Mouse (Mus musculus) A20 (cell line): ENCODE data around the gene Gm20388.

Source experiments
- DNase-seq: peaks from one replicate; pipeline ENCODE4 v3.0.0-alpha.2; 2011; ENCODE audit warnings: low read depth, low spot score

The Gm20388 gene

DNA sequence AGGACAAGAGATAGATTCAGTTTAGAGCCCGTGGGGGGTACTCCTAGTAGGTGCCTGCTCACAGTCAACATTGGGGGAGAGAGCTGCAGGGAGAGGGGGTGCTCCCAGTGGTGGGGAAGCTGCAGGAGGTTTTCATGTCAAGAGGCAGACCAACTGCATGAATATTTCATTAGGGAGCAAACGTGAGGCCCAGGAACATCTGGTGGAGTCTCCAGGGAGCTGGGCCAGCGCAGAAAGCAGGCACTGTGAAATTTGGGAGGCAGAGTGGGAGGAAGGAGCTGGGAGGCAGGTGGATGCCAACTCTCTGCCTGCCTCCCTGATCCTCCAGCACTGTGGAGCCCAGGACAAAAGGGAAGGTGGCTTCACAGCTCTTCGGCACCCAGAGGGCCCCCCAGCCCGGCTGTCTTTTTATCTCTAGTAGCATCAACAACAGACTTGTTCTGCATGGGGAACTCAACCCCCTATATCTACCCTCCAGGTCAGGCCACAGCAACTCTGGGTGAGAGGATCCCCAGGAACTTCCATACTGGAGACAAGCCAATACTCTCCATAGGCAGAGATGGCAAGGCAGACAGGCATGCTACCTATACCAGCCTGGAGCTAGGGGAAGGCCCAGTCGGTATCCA, 2838.8 kb downstream of the Gm20388 start:
- DNase-seq: no peak

DNA sequence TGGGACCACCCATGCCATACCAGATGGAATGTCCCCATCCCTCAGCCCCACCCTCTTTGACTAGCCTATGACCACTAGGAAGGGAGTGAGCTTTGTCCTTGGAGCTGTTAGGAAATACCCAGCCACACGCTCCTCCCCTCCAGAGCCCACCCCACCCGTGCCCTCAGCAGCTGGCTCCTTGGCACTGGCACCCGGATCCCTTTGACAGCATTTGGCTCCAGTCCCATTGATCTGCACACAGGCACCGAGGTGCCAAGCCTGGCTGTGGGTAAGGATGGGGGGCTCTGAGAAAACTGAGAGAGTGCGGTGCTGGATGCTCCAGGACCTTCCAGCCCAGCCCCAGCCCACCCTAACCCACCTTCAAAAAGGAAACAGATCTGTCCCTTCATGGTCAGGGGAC, 2840.7 kb downstream of the Gm20388 start:
- DNase-seq: no peak

DNA sequence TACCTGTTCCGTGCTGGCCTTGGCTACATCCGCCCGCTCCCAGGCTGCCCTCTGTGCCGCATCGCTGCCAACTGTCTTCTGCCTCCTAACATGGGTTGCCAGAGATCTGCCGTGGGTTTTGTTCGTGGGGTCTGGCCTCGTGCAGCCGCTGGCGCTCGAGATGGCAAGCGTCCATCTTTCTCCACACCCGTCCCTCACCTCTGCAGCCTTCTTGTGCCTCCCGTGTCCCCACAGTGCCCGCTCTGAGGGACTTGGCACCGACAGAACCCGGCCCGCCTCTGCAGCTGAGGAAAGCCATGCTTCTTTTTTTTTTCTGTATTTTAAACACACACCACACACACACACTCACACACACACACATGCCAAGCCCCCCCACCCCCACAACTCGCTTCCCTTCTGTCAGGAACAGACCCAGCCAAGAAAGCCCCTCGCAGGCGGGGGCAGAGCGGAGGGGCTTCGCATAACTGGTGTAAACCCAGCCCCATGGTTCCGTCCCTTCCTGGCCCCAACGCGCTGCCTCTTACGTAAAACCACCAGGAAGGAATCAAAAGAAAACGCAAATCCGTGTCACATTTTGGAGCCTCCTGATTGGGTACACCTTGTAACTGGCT, 2841.6 kb downstream of the Gm20388 start:
- DNase-seq: no peak

DNA sequence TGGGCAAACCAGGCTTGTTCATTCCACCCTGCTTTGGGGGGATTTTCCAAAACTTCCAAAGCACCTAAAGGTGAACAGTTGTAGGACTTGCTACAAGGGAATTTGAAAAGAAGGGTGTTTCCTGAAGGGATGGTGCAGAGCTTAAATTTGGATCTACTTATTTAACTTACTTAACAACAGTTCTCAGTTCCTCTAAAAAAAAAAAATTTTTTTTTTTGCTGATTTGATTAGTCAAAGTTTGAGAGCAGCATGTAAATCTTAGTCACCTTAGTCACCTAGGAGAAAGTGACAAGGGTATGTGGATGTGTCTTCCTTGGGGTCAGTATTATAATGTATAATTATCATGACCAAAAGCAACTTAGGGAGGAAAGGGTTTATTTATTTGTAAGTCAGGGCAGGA, 2848.0 kb downstream of the Gm20388 start:
- DNase-seq: peak; percentile 62

DNA sequence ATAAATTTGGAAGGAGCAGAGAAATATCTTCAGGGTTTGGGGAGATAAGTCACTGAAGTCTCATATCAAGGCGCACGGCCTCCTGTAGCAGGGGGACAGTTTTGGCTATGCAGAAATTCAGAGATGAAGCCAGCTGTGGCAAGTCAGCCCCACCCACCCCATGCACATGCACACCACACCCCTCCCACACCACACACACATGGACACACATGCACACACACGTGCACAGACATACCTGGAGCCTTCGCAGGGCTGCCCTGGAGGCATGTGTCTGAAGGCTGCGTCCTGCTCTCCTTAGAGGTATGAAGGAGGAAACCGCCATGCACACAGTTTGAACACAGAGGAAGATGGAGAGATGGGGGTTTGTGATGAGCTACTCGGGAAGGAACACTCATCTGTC, 2849.5 kb downstream of the Gm20388 start:
- DNase-seq: peak; percentile 45

DNA sequence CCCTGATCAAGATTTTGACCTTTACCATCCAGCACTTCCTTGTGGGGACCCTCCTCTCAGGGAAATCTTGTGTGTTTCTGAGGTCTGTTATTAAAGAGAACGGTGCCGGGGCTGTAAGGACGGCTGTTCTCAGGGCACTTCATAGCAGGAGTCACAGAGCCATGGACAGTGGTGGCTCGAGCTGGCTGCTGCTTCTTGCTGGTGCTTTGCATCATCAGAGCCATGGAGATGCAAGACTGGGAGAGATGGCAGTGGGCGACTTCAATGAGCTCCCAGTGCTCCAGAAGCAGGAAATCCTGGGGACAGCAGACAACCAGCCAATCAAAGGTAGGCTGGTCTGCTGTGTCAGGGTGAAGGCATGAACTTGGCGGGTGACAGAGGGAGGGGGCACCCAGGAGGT, 2850.5 kb downstream of the Gm20388 start:
- DNase-seq: no peak

DNA sequence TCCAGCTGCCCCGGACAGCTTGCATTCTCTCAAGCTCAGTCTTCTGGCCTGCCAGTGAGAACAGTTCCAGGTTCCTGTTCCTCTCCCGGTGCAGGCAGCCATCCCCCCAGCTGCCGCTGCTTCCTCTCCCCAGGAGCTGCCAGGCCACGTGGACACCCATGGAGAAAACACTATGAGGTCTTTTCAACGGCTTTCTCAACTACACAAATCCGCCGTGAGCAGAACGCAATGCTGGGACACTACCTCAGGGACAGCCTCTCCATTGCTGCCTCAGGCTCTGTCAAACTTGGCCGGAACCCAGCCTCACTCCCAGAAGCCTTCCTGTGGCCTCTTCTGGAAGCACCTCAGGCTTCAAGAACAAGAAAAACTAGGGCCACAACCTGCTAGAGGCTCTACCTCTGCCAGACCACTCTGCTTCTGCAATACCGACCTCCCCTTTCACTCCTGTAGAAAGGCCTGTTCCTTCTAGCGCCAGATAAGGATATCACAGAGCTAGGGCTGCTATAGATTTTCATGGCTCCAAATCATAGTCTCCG, 2852.2 kb downstream of the Gm20388 start:
- DNase-seq: no peak

DNA sequence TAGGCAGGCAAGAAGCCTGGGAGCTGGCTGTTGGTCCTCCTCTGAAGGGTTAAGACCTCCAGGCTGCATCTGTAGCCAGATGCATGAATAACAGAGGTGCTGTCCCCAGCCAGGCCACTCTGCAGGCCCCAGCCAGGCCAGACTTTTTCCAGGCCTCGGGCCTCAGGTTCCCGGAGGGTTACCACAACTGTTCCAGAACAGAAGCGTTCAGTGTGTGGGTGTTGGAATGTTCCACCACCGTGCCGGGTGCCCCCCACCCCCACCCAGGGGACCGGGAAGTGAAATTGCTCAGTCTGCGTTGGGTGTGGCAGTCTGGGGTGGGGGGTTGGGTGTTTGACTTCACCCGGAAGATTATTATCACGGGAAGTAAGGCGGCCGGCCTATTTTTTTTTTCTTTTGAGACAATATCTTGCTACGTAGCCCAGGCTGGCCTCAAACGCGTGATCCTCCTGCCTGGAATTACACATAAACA, 2852.7 kb downstream of the Gm20388 start:
- no peak for DNase-seq

DNA sequence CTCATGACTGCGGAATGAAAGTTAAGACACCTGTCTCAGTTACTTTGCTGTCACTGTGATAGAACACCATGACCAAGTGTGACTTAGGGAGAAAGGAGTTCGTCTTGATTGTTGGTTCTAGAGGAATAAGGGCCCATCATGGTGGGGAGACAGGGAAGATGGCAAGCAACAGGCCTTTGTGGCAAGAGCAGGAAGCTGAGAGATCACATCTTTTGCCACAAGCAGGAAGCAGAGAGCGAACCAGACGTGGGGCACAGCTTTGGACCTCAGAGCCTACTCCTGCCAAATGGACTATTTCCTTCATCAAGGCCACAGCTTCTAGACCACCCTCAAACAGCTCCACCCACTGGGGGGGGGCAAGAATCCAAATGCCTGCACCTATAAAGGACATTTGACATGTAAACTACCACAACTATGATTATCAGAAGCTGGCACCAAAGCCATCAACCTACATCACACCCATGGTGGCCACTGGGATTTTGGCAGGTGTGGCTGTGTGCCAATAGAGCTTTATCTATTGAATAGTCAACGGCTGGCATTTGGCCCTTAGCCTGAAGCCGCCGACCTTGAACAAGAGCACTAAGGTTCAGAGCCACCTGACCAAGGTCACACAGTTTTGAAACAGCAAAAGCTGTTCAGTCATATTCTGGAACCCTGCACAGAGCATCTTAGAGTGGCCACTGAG, 2854.3 kb downstream of the Gm20388 start:
- no peak for DNase-seq

DNA sequence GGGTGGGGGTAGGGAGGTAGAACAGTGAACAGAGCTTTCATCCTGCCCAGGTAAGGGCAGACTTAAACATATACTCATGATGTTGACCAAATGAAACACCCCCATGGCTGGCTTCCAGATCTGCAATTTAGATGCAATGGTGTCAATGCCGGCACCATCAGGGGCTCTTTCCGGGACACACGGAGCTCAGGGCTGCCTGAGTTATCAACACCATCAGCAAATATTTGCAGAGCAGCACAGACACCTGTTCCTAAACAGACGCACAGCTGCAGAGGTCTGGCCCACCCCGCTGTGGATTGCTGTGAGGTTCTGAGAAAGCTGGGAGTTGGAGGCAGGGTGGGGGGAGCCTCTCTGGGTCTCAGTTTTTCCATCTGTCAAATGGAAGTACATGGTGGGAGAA, 2855.5 kb downstream of the Gm20388 start:
- DNase-seq: no peak

DNA sequence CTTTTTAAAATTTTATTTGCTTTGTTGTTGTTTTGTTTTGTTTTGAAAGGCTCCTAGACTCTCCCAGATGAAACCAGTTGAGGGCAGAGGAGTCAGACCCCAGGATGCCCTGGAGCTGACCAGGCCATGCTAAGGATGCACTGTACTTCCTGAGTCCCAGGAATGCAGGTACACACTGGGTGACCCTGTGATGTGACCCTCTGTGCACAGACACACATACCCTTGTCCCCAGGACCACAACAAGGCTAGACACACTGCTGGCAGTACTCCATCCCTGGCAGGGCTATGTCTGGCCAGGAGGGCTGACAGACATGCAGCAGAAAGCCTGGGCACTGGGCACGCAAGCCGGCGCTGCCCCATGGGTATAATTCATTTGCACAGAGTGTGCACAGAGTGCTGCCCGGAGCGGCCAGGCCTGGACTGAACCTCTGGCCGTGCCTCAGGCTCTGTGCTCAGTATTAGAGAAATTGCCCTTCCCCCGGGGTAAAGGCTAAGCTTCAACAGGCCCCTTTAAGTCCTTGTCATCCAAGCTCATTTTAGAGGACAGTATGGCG, 2856.1 kb downstream of the Gm20388 start:
- no peak for DNase-seq

DNA sequence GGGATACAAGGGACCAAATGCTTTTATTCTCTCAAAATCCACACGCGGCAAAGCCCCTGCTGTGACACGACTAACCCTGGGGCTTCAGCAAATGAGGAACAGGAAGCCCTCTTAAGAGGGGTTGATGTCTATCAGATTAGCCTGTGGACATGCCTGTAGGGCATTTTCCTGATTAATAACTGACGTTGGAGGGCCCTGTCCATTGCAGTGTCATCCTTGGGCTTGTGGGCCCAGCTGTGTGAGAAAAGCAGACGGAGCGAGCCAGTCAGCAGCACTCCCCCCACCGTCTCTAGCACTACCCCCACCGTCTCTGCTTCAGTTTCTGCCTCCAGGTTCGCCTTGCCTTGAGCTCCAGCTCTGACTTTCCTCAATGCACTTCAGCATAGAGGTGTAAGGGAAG, 2856.6 kb downstream of the Gm20388 start:
- DNase-seq: no peak

DNA sequence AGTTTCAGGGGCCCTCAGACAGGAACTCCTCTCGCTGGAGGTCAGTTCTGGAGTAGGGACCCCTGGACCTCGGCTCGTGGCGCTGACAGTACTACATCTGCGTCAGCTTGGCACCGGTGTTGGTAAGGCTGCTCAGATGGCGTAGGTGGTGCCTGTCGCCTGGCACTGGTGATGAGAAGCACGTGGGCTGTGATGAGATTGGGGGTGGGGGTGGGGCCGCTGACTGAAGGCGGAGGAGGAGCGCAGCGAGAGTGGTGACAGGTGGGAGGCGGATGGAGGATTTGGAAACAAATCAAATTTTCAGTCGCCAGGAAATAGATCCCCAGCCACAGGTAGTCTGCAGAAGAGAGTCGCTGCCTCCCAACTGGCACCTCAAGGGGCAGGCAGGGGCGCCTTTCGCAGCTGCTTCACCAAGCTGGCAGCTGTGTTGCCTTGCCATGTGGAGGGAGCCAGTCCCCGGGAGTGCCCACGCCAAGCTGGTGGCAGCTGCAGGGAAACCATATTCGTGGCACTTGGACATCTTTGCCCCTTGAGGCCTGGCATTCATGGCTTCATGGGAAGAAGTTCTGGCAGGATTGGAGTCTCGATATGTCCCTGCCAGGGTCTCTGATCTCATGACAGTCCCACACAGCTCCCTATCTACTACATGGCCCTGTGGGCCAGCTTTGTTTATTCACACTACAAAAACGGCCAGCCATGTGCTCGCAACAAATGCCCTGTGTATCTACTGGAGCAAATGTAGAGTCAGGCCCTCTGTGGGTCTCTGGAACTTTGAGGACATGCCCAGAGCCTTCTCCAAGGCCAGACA, 2858.8 kb downstream of the Gm20388 start:
- no peak for DNase-seq

DNA sequence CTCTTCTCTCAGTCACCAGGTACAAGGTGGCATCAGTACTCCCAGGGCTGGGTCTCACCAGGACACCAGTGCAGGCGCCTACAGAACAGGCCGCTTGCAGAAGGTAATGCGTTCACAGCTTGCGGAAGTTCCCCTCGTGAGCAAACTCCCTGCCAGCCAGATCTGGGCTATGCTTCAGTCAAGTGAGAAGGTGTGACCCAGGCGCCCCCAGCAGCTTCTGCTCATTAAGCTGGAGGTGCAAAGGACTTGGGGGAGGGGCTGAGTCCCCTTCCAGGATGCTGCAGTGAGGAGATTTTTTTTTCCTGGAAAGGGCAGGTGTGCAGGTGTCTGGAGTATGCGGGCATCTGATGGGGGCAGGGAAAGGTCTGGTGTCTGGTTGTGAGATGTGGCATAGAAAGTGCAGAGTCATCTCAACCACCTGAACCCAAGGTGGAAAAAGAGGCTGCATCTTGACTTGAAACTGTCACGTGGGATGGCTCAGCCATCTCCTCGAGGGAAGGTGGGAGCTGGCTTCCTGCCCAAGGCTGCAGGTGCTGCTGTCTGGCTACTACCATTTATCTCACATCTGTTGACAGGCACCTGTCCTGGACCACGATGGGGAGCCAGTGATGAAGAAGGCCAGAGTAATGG, 2861.9 kb downstream of the Gm20388 start:
- DNase-seq: peak; percentile 59

DNA sequence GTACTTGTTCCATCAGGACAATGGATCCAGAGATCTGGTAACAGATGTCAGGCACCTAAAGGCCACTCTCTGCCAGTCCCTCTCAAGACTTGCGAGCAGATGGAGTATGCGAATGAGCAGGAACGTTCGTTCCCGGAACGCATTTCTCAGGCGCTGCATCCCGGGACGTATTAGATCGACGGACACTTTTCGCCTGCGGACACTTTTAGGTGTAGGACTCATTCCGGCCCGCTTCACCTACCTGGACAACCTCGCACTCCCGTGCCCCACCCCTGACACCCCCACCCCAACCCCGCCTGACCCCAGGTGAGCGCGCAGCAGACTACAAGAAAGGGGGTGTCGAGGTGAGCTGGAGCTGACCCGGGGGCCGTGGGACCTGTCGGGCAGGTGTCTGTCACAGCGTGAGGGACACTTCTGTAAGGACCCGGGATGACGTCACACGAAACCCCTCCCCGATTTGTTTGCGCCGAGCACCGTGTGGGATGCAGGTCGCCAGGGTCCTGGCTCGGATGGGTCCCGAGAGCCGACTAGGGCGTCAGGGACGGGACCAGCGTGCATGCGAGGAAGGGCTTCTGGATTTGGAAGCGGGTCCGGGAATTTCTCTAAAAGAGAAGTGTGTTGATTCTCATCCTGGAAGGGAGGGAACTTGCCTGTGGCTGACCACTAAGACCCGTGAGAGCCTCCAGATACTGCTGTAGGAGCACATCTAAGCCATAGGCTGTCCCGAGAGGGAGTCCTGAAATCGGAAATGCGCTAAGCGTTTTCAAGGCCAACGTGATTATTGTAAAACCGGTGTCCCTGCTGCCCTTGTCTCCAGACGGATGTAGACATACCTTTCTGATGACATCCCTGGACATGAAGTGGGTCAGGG, 2864.9 kb downstream of the Gm20388 start, which contains the start of gene Acsf3:
Acsf3 (plus strand) TSS at position 202 of the 871 bp plus-strand sequence.
- DNase-seq: peak; percentile 83

DNA sequence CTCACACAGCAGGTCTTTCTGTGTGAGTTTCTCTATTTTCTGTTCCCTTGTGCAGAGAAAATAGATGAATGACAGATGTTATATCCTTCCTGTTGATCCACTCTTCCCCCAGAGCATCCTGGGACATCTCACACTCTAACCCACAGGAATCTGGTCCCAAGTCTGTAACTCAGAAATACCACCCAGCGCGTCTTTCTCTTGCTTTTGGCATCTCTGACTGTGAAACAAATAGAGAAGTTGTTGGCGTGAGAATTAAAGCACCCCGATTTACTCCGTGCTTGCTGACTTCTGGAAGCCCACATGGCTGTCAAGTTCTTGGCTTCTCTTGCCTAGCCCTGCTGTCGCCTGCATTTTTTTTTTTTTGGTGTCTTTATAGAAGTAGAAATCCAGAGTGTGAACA, 2867.1 kb downstream of the Gm20388 start:
- DNase-seq: no peak

DNA sequence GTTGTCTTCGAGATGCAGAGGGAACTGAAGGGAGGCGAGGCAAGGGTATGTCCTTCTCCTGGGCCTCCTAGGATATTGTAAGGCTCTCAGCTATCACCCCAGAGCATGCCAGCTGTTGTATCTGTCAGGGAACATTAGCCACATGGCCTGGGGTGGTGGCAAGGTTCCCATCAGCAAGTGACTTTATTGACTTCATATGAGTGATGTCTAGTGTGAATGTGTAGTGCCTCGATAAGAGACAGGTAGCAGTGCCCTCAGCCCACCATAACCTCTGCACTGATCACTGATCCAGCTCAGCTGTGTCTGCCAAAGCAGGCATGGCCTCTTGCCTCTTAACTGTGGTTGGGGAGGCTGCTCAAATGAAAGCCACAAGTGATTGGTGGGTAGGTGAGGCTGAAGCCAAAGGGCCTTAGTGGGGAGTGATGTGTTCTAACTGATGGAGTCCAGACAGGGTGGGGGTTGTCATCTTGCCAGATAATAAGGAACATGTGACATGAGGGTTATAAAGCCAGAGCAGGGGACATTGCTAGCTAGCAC, 2868.1 kb downstream of the Gm20388 start:
- no peak for DNase-seq

DNA sequence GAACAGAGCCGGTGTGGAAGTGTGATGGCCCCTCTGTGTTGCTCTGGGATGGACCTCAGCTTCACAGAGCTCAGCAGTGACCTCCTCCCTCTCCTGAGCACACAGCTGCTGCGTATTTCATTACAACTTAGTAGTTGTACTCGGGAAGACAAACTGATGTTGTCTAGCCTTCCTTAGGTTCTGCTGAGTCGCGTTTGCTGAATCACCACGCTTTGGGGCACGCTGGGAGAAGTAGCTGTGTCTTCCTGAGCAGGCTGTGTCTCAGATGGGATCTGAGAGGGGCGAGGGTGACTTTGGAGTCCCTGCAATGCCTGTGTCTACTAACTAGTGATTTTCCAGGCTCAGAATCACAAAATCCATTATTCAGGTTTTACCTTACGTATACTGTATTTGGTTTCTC, 2868.6 kb downstream of the Gm20388 start:
- no peak for DNase-seq

DNA sequence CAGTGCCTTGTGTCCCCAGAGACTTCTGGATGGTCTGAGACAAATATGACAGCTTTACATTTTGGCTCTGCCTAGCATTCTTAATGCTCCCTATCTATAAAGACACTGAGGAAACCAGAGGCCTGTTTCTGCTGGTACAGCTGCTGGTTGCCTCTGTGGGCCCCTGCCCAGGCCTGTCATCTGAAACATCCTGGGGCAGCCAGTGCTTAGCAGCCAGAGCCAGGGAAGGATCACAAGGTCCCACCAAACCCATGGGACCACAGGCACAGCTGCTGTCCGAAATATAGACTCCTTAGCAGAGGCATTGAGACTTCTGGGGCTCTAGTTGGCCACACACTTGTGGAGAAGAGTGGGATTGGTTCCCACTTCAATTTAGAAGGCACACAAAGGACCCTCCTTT, 2874.1 kb downstream of the Gm20388 start:
- DNase-seq: no peak

DNA sequence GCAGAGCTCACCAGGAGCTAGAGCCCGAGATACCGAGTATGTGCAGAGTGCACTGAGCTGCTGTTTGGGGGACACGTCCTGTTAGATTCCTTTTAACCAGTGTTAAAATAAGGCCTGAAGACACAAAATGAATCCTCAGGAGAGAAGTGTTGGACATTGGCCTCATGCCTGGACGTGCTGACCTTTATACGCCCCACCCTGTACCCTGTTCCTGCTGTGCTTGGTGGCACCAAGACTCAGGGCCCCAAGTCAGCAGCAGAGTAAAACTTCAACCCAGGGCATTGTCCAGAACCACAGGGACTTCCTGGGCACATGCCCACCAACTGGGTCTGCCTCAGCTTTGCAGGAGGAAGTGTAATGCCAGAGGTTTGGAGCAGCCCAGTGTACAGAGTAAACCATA, 2879.2 kb downstream of the Gm20388 start:
- DNase-seq: no peak
